Mouse (Mus musculus): ENCODE measurements around the gene F5. TPM values are rescaled to one million over a fixed set of nuclear protein-coding genes. Genes with fewer than 3 reads are reported as not detected.
"Not testable (repeated sequence)": the region's sequence is repeated elsewhere in the genome, so short reads cannot be mapped to it uniquely, and the experiment has no call there.

F5 gene
- polyA plus RNA-seq, 1 experiment from 2014 or later, result 0.10 TPM

GRCm38 (mm10) chr1:164210899-164211298 is 59.3 kb downstream of the F5 start:
- Histone ChIP-seq H3K27me3 (replicated peaks) (no peaks in the 10 kb centered on the region), H3K4me3 (replicated peaks) (no peak overlapping the region), H3K9me3 (replicated peaks) (no peaks in the 10 kb centered on the region), H3K4me1 (no peaks in the 10 kb centered on the region), H3K4me2 (no peak overlapping the region), H3K36me3 (no peaks in the 10 kb centered on the region), H3K27ac (replicated peaks) (no peak overlapping the region), H3K9ac (replicated peaks) (no peak overlapping the region)
- 82% methylated on average over 4 of the region's 4 CpGs for WGBS
- ATAC-seq (ENCODE audit: low FRiP score), result no peak

- no peak overlapping the region for H3K4me2 ChIP-seq
- WGBS, result 88% methylated on average over 8 of the region's 8 CpGs
- H3K4me1 ChIP-seq, result no peaks in the 10 kb centered on the region
- H3K27me3 ChIP-seq (replicated peaks), result no peaks in the 10 kb centered on the region
- no peak overlapping the region for H3K9ac ChIP-seq (replicated peaks)
- no peak overlapping the region for H3K4me3 ChIP-seq (replicated peaks)
- ATAC-seq (ENCODE audit: low FRiP score), result no peak
- no peaks in the 10 kb centered on the region for H3K9me3 ChIP-seq (replicated peaks)
- H3K27ac ChIP-seq (replicated peaks), result no peak overlapping the region
- H3K36me3 ChIP-seq, result no peaks in the 10 kb centered on the region
These were observed 61.0 kb downstream of the F5 start for GRCm38 (mm10) chr1:164212686-164213085.

DNA sequence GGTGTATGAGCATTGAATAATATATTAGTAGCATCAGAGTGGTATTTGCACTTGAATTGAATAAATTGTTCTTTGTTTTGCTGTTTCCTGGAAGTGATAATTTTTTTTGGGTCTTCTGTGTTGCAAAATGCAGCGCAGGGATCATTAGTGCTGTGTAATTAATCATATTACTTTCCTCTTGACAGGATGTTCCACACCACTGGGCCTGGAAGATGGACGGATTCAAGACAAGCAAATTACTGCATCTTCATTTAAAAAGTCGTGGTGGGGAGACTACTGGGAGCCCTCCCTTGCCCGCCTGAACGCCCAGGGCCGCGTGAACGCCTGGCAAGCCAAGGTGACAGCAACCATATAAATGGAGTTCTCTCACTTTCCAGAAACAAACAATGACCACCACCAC is 62.6 kb downstream of the F5 start:
- ATAC-seq (ENCODE audit: low FRiP score), result no peak

DNA sequence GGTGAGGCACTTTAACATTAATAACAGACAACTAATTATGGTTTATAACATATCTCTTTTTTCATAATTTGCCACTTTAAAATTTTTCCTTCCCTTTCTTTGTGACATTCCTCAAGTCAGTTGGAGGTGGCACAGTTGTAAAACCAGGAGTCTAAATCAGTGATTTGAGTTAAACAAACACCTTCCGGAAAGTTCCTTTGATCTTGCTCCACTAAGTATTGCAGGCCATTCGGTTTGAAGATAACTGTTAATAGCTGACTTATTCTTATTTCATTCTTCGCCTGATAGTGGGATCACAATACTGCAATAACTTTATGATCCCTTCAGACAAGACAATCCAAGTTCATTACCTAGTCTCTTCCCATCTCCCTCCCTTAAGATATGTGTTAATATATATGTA is 63.5 kb downstream of the F5 start:
- Histone ChIP-seq H3K4me1 (peaks cover 7% of the 10 kb centered on the region; the same call in 1 of the 2 replicates), H3K9me3 (replicated peaks) (no peaks in the 10 kb centered on the region), H3K9ac (replicated peaks) (no peak overlapping the region), H3K4me3 (replicated peaks) (no peak overlapping the region), H3K36me3 (no peaks in the 10 kb centered on the region), H3K27ac (replicated peaks) (no peak overlapping the region), H3K4me2 (no peak overlapping the region), H3K27me3 (replicated peaks) (no peaks in the 10 kb centered on the region)
- no peak for ATAC-seq (ENCODE audit: low FRiP score)
- 79% methylated on average over 3 of the region's 3 CpGs for WGBS

More for the DNA sequence above, 62.6 kb downstream of the F5 start:
- H3K9ac ChIP-seq (replicated peaks), result no peak overlapping the region
- peaks cover 7% of the 10 kb centered on the region; the same call in 1 of the 2 replicates for H3K4me1 ChIP-seq
- 55% methylated on average over 8 of the region's 8 CpGs for WGBS
- no peaks in the 10 kb centered on the region for H3K9me3 ChIP-seq (replicated peaks)
- H3K4me3 ChIP-seq (replicated peaks), result no peak overlapping the region
- H3K4me2 ChIP-seq, result no peak overlapping the region
- no peaks in the 10 kb centered on the region for H3K36me3 ChIP-seq
- no peak overlapping the region for H3K27ac ChIP-seq (replicated peaks)
- H3K27me3 ChIP-seq (replicated peaks), result no peaks in the 10 kb centered on the region

- WGBS, result 77% methylated on average over 6 of the region's 6 CpGs
- H3K4me3 ChIP-seq (replicated peaks), result no peak overlapping the region
- no peaks in the 10 kb centered on the region for H3K36me3 ChIP-seq
- H3K4me2 ChIP-seq, result no peak overlapping the region
- H3K9ac ChIP-seq (replicated peaks), result no peak overlapping the region
- no peaks in the 10 kb centered on the region for H3K9me3 ChIP-seq (replicated peaks)
- H3K27me3 ChIP-seq (replicated peaks), result no peaks in the 10 kb centered on the region
- no peak for ATAC-seq (ENCODE audit: low FRiP score)
- H3K4me1 ChIP-seq, result peaks cover 7% of the 10 kb centered on the region; the same call in 1 of the 2 replicates
- H3K27ac ChIP-seq (replicated peaks), result no peak overlapping the region
These were observed 63.9 kb downstream of the F5 start for GRCm38 (mm10) chr1:164215540-164215939.

DNA sequence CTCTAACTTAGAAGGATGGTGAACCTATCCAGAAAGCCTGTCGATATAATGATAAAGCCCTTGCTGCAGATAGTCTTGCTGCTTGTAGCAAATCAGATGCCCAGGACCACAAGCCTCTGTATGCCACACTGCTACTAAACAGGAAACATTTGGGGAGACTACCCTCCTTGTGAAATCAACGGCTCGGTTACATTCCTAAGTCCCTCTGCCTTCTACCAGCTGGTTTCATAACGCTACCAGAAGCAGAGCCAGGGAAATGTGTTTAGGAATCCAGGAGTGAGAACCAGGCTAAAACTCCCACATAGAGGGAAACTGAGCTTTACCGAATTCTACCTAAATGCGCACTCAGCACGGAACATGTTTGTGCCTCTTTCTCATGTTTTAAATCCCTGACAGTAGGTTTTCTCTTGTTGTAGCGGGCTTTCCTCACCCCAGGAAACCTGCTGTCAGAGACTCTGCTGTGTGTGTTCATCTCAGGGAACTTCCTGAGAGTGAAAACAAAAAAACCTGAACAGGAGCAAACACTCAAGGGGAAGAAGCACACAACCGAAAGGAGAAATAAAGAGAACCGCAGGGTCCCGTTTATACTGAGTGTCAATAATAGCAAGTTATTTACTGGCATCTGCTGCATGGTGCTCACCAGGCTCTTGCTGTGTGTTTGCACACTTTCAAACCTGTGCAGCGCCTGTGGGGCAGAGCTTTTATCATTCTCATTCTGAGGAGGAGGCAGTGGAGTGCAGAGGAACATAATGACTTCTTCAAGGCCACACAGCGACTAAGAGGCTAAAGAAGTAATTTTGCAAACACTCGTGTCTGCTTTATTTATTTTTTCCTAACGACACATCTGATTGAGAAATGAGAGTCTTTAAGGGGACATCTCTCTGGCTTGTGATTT is 66.4 kb downstream of the F5 start:
- WGBS, result 41% methylated on average over 15 of the region's 15 CpGs
- no peak overlapping the region; the same call in 1 of the 2 replicates for H3K27ac ChIP-seq (replicated peaks)

GRCm38 (mm10) chr1:164220261-164220660 is 68.6 kb downstream of the F5 start:
- no peak overlapping the region for H3K4me2 ChIP-seq
- no peaks in the 10 kb centered on the region for H3K27me3 ChIP-seq (replicated peaks)
- H3K9ac ChIP-seq (replicated peaks), result no peak overlapping the region
- peaks cover 7% of the 10 kb centered on the region; the same call in 1 of the 2 replicates for H3K4me1 ChIP-seq
- no peak overlapping the region for H3K27ac ChIP-seq (replicated peaks)
- no peak overlapping the region for H3K4me3 ChIP-seq (replicated peaks)
- H3K9me3 ChIP-seq (replicated peaks), result no peaks in the 10 kb centered on the region
- ATAC-seq (ENCODE audit: low FRiP score), result no peak
- no peaks in the 10 kb centered on the region for H3K36me3 ChIP-seq
- WGBS, result 87% methylated on average over 4 of the region's 4 CpGs

More for the DNA sequence above, 66.4 kb downstream of the F5 start:
- peak overlapping the region; percentile 28 for H3K4me2 ChIP-seq
- no peaks in the 10 kb centered on the region for H3K27me3 ChIP-seq (replicated peaks)
- no peak overlapping the region for H3K9ac ChIP-seq (replicated peaks)
- H3K36me3 ChIP-seq, result no peaks in the 10 kb centered on the region
- ATAC-seq (ENCODE audit: low FRiP score), result peak; percentile 61; the same call in 1 of the 2 replicates
- no peak overlapping the region for H3K4me3 ChIP-seq (replicated peaks)
- peaks cover 7% of the 10 kb centered on the region; the same call in 1 of the 2 replicates for H3K4me1 ChIP-seq
- no peaks in the 10 kb centered on the region for H3K9me3 ChIP-seq (replicated peaks)

DNA sequence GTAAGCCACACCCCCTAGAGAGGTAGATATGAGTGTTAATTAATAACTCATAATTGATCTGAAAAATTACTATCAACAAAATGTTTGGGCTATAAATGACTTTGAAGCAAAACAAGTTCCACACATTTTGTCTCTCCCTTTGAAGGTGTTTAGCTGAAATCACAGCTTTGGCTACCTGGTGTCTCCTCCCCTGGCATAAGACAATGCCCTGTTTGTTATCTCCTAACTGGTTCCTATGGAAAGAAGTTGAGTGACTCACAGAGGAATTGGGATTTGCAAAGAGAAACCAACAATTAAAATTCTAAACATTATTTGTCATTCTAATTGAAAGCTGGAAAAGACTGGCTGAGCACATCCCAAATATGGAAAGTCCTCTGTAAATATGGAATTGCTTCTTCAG is 71.5 kb downstream of the F5 start:
- Histone ChIP-seq H3K4me2 (no peak overlapping the region), H3K4me1 (0 out of 2 replicates have a peak, but pooled peaks cover 3% of the 10 kb centered on the region), H3K27me3 (replicated peaks) (no peaks in the 10 kb centered on the region), H3K9ac (replicated peaks) (no peak overlapping the region), H3K36me3 (no peaks in the 10 kb centered on the region), H3K9me3 (replicated peaks) (no peaks in the 10 kb centered on the region), H3K27ac (replicated peaks) (no peak overlapping the region), H3K4me3 (replicated peaks) (no peak overlapping the region)
- no peak for ATAC-seq (ENCODE audit: low FRiP score)

- H3K27ac ChIP-seq (replicated peaks); H3K9me3 ChIP-seq (replicated peaks); H3K9ac ChIP-seq (replicated peaks); H3K36me3 ChIP-seq; H3K4me1 ChIP-seq; H3K4me2 ChIP-seq; H3K27me3 ChIP-seq (replicated peaks); H3K4me3 ChIP-seq (replicated peaks); ATAC-seq (ENCODE audit: low FRiP score): not testable (repeated sequence)
- WGBS, result 62% methylated on average over 2 of the region's 4 CpGs
These were observed 80.4 kb downstream of the F5 start for GRCm38 (mm10) chr1:164231937-164232570.

GRCm38 (mm10) chr1:164233447-164233846 is 81.8 kb downstream of the F5 start:
- H3K9me3 ChIP-seq (replicated peaks), result no peaks in the 10 kb centered on the region
- no peak overlapping the region for H3K9ac ChIP-seq (replicated peaks)
- no peak for ATAC-seq (ENCODE audit: low FRiP score)
- H3K4me3 ChIP-seq (replicated peaks), result no peak overlapping the region
- no peaks in the 10 kb centered on the region for H3K4me1 ChIP-seq
- no peak overlapping the region for H3K27ac ChIP-seq (replicated peaks)
- 91% methylated on average over 1 of the region's 1 CpGs for WGBS
- no peak overlapping the region for H3K4me2 ChIP-seq
- no peaks in the 10 kb centered on the region for H3K36me3 ChIP-seq
- no peaks in the 10 kb centered on the region for H3K27me3 ChIP-seq (replicated peaks)

- Histone ChIP-seq H3K27me3 (replicated peaks) (no peaks in the 10 kb centered on the region), H3K9ac (replicated peaks) (no peak overlapping the region), H3K36me3 (no peaks in the 10 kb centered on the region), H3K9me3 (replicated peaks) (no peaks in the 10 kb centered on the region), H3K4me1 (no peaks in the 10 kb centered on the region), H3K4me3 (replicated peaks) (no peak overlapping the region), H3K4me2 (no peak overlapping the region), H3K27ac (replicated peaks) (no peak overlapping the region)
- no peak for ATAC-seq (ENCODE audit: low FRiP score)
- 78% methylated on average over 7 of the region's 7 CpGs for WGBS
These were observed 83.4 kb downstream of the F5 start for GRCm38 (mm10) chr1:164235078-164235477.

DNA sequence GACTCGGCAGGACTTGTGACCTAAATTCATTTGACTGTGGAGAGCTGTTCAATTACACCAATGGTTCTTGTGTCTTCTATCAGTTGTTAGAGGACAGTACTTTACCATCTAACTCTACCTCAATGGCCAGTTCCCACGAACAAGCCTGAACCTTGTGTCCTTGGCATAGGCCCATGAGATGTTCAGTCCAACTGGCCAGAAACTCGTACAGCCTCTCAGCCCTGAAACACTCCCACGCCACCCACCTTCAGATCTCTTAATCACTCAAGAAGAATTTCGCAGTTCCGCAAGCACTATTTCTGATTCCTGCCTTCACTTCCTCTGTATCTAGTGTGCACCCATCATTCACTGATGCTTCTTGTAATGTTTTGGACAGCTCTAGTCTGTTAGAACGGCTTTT is 84.4 kb downstream of the F5 start:
- ATAC-seq (ENCODE audit: low FRiP score), result no peak
- WGBS, result 77% methylated on average over 7 of the region's 7 CpGs

More for the DNA sequence above, 84.4 kb downstream of the F5 start:
- H3K9ac ChIP-seq (replicated peaks), result no peak overlapping the region
- no peaks in the 10 kb centered on the region for H3K36me3 ChIP-seq
- no peak overlapping the region for H3K4me2 ChIP-seq
- no peaks in the 10 kb centered on the region for H3K27me3 ChIP-seq (replicated peaks)
- H3K27ac ChIP-seq (replicated peaks), result no peak overlapping the region
- no peaks in the 10 kb centered on the region for H3K4me1 ChIP-seq
- H3K9me3 ChIP-seq (replicated peaks), result no peaks in the 10 kb centered on the region
- H3K4me3 ChIP-seq (replicated peaks), result no peak overlapping the region
